Mouse (Mus musculus) midbrain, embryonic 11.5 days (tissue): Measurements from ENCODE around the gene Sp6. TPM values are rescaled to one million over a fixed set of nuclear protein-coding genes. Genes with fewer than 3 reads are reported as not detected.
A peak's percentile ranks its signal among the peaks of the same experiment; 100 is the strongest.

Experiments
- ATAC-seq: fragments of 200-750 bp; cut with Nextera tagmentation; 2 replicates; pipeline ENCODE4 v1.8.0; 2017; ENCODE audit warnings: moderate TSS enrichment, moderate library complexity; ENCODE audit not compliant: low FRiP score
- DNase-seq: peaks from one replicate; pipeline ENCODE4 v3.0.0; 2015; ENCODE audit warnings: low spot score; ENCODE audit errors: missing footprints
- H3K27ac ChIP-seq: fragments of 300-500 bp; sonication (generic); 2 replicates; pipeline ENCODE4 v1.5.1; 2014; ENCODE audit warnings: low read depth, low read length
- H3K27me3 ChIP-seq: fragments of 300-500 bp; sonication (generic); 2 replicates; pipeline ENCODE4 v1.6.1; 2014; ENCODE audit warnings: mild to moderate bottlenecking, low read length, moderate library complexity, mixed read lengths; ENCODE audit not compliant: control insufficient read depth, insufficient read depth
- H3K36me3 ChIP-seq: fragments of 300-500 bp; sonication (generic); 2 replicates; pipeline ENCODE4 v1.6.1; 2014; ENCODE audit warnings: mild to moderate bottlenecking, low read length, moderate library complexity, mixed read lengths; ENCODE audit not compliant: control insufficient read depth, insufficient read depth
- H3K4me1 ChIP-seq: fragments of 300-500 bp; sonication (generic); 2 replicates; pipeline ENCODE4 v1.6.1; 2014; ENCODE audit warnings: low read length; ENCODE audit not compliant: control insufficient read depth, insufficient read depth
- H3K4me2 ChIP-seq: fragments of 300-500 bp; sonication (generic); 2 replicates; pipeline ENCODE4 v1.6.1; 2014; ENCODE audit warnings: mild to moderate bottlenecking, moderate library complexity
- H3K4me3 ChIP-seq: fragments of 300-500 bp; sonication (generic); 2 replicates; pipeline ENCODE4 v1.5.1; 2014; ENCODE audit warnings: low read depth, low read length
- H3K9ac ChIP-seq: fragments of 300-500 bp; sonication (generic); 2 replicates; pipeline ENCODE4 v1.6.1; 2014; ENCODE audit warnings: low read length
- H3K9me3 ChIP-seq: fragments of 300-500 bp; sonication (generic); 2 replicates; pipeline ENCODE4 v1.6.1; 2016; ENCODE audit warnings: low read length; ENCODE audit not compliant: control insufficient read depth
- WGBS: fragments of 180-500 bp; shearing (Covaris S2); extraction: QIAGEN DNeasy Blood & Tissue Kit; methylation state at CpG from one replicate; pipeline ENCODE4 v1.1.7; 2014; 5-methylcytosine and 5-hydroxymethylcytosine counted together
- polyA plus RNA-seq: library from polyadenylated mRNA; unstranded; fragments of >200 nt; fragmentation: Nextera tagmentation; extraction: Ambion mirVana; gene quantifications from 2 replicates; pipeline ENCODE4 v1.2.1, GENCODE M21; 2014

Sp6 gene
- polyA plus RNA-seq, 1 experiment from 2014 or later, result not detected

GRCm38 (mm10) chr11:97041022-97041899 lies 28.1 kb downstream of the Sp6 start, which contains the start of the genes Lrrc46 and Mrpl10:
Gene Lrrc46 (minus strand): TSS chr11:97041407.
Gene Mrpl10 (plus strand): TSS chr11:97041560.
- Histone ChIP-seq H3K4me1 (peaks cover 10% of the 10 kb centered on the region; the same call in 1 of the 2 replicates), H3K36me3 (0 out of 2 replicates have a peak, but pooled peaks cover 2% of the 10 kb centered on the region), H3K4me3 (peak within 1 kb of the TSS; percentile 82), H3K4me2 (peak within 1 kb of the TSS; percentile 65), H3K9ac (peak within 1 kb of the TSS; percentile 86), H3K27me3 (no peaks in the 10 kb centered on the region), H3K9me3 (no peaks in the 10 kb centered on the region), H3K27ac (peak within 1 kb of the TSS; percentile 16; the same call in 1 of the 2 replicates)
- DNase-seq (peak; percentile 99), ATAC-seq (peak; percentile 96)
- WGBS, result under 1% methylated on average over 48 of the region's 48 CpGs

GRCm38 (mm10) chr11:97044902-97045301 lies 31.7 kb downstream of the Sp6 start:
- DNase-seq (no peak), ATAC-seq (no peak)
- no peak overlapping the region for H3K27ac ChIP-seq
- peaks cover 10% of the 10 kb centered on the region; the same call in 1 of the 2 replicates for H3K36me3 ChIP-seq
- H3K4me3 ChIP-seq, result no peak overlapping the region
- H3K27me3 ChIP-seq, result no peaks in the 10 kb centered on the region
- H3K9me3 ChIP-seq, result no peaks in the 10 kb centered on the region
- 97% methylated on average over 8 of the region's 8 CpGs for WGBS
- peaks cover 10% of the 10 kb centered on the region; the same call in 1 of the 2 replicates for H3K4me1 ChIP-seq
- no peak overlapping the region for H3K4me2 ChIP-seq
- no peak overlapping the region for H3K9ac ChIP-seq

GRCm38 (mm10) chr11:97045861-97046260 lies 32.7 kb downstream of the Sp6 start:
- 80% methylated on average over 7 of the region's 7 CpGs for WGBS
- Histone ChIP-seq H3K36me3 (peaks cover 10% of the 10 kb centered on the region; the same call in 1 of the 2 replicates), H3K27ac (no peak overlapping the region), H3K27me3 (no peaks in the 10 kb centered on the region), H3K4me3 (no peak overlapping the region), H3K9me3 (no peaks in the 10 kb centered on the region), H3K4me2 (no peak overlapping the region), H3K9ac (no peak overlapping the region), H3K4me1 (peaks cover 7% of the 10 kb centered on the region; the same call in 1 of the 2 replicates)
- ATAC-seq (no peak), DNase-seq (no peak)

GRCm38 (mm10) chr11:97048090-97048650 lies 35.0 kb downstream of the Sp6 start:
- Histone ChIP-seq H3K27ac (no peak overlapping the region), H3K4me2 (no peak overlapping the region), H3K9me3 (no peaks in the 10 kb centered on the region), H3K4me3 (no peak overlapping the region), H3K36me3 (peaks cover 10% of the 10 kb centered on the region; the same call in 1 of the 2 replicates), H3K4me1 (peaks cover 13% of the 10 kb centered on the region), H3K27me3 (no peaks in the 10 kb centered on the region), H3K9ac (no peak overlapping the region)
- ATAC-seq, result no peak
- WGBS, result 88% methylated on average over 8 of the region's 8 CpGs
- DNase-seq, result no peak

GRCm38 (mm10) chr11:97049492-97050085 lies 36.4 kb downstream of the Sp6 start:
- Histone ChIP-seq H3K4me2 (no peak overlapping the region), H3K9ac (no peak overlapping the region), H3K4me1 (peaks cover 13% of the 10 kb centered on the region), H3K36me3 (peaks cover 11% of the 10 kb centered on the region; the same call in 1 of the 2 replicates), H3K4me3 (no peak overlapping the region), H3K27me3 (no peaks in the 10 kb centered on the region), H3K9me3 (no peaks in the 10 kb centered on the region), H3K27ac (no peak overlapping the region)
- ATAC-seq (no peak), DNase-seq (no peak)
- WGBS, result 82% methylated on average over 6 of the region's 6 CpGs

- WGBS, result 8% methylated on average over 18 of the region's 18 CpGs
- Histone ChIP-seq H3K4me1 (peaks cover 13% of the 10 kb centered on the region), H3K4me3 (peak within 1 kb of the TSS; percentile 65), H3K27ac (no peak within 1 kb of the TSS), H3K9me3 (no peaks in the 10 kb centered on the region), H3K27me3 (no peaks in the 10 kb centered on the region), H3K36me3 (peaks cover 11% of the 10 kb centered on the region; the same call in 1 of the 2 replicates), H3K4me2 (peak within 1 kb of the TSS; percentile 94), H3K9ac (peak within 1 kb of the TSS; percentile 82)
- DNase-seq, result peak; percentile 94
- peak; percentile 84 for ATAC-seq
These were observed 37.2 kb downstream of the Sp6 start, which contains the start of gene Osbpl7 for GRCm38 (mm10) chr11:97050216-97050943. Gene Osbpl7 (plus strand): TSS chr11:97050628.

GRCm38 (mm10) chr11:97050944-97051586 lies 37.9 kb downstream of the Sp6 start:
- Histone ChIP-seq H3K36me3 (peaks cover 13% of the 10 kb centered on the region; the same call in 1 of the 2 replicates), H3K27ac (no peak overlapping the region), H3K4me3 (peak overlapping the region; percentile 65), H3K4me1 (peaks cover 13% of the 10 kb centered on the region), H3K4me2 (peak overlapping the region; percentile 94), H3K9me3 (no peaks in the 10 kb centered on the region), H3K27me3 (no peaks in the 10 kb centered on the region), H3K9ac (peak overlapping the region; percentile 82)
- 34% methylated on average over 13 of the region's 13 CpGs for WGBS
- ATAC-seq (peak; percentile 17), DNase-seq (peak; percentile 87)

- DNase-seq (no peak), ATAC-seq (no peak)
- peaks cover 11% of the 10 kb centered on the region; the same call in 1 of the 2 replicates for H3K36me3 ChIP-seq
- H3K4me2 ChIP-seq, result no peak overlapping the region
- 36% methylated on average over 11 of the region's 11 CpGs for WGBS
- H3K27me3 ChIP-seq, result no peaks in the 10 kb centered on the region
- no peak overlapping the region for H3K27ac ChIP-seq
- H3K9ac ChIP-seq, result no peak overlapping the region
- H3K9me3 ChIP-seq, result no peaks in the 10 kb centered on the region
- no peak overlapping the region for H3K4me3 ChIP-seq
- H3K4me1 ChIP-seq, result peaks cover 13% of the 10 kb centered on the region
These were observed 39.0 kb downstream of the Sp6 start for GRCm38 (mm10) chr11:97052219-97052646.
